Mouse (Mus musculus): ENCODE data around the gene Sept12. TPM values are rescaled to one million over a fixed set of nuclear protein-coding genes. Genes with fewer than 3 reads are reported as not detected.
A peak's percentile ranks its signal among the peaks of the same experiment; 100 is the strongest.

Sept12 gene
- polyA plus RNA-seq, 1 experiment from 2014 or later, result not detected

- no peak overlapping the region for H3K4me2 ChIP-seq
- peaks cover 11% of the 10 kb centered on the region for H3K36me3 ChIP-seq (ENCODE audit: control insufficient read depth, insufficient read depth, low read length)
- no peak overlapping the region for H3K27ac ChIP-seq (ENCODE audit: low read depth, low read length)
- no peaks in the 10 kb centered on the region for H3K9me3 ChIP-seq (ENCODE audit: control insufficient read depth, low read length)
- WGBS, result 91% methylated on average over 3 of the region's 3 CpGs
- H3K4me1 ChIP-seq (ENCODE audit: control insufficient read depth, insufficient read depth, low read length), result no peaks in the 10 kb centered on the region
- H3K4me3 ChIP-seq (ENCODE audit: low read depth, low read length), result no peak overlapping the region
- DNase-seq (ENCODE audit: low spot score, missing footprints), result no peak
- no peak overlapping the region for H3K9ac ChIP-seq (ENCODE audit: low read length)
- no peaks in the 10 kb centered on the region for H3K27me3 ChIP-seq (ENCODE audit: control insufficient read depth, insufficient read depth, low read length)
- ATAC-seq (ENCODE audit: low FRiP score), result no peak
Measured at GRCm38 (mm10) chr16:4946155-4946554, 51.5 kb downstream of the Sept12 start.

GRCm38 (mm10) chr16:4945415-4945814 lies 52.2 kb downstream of the Sept12 start:
- H3K4me1 ChIP-seq (ENCODE audit: control insufficient read depth, insufficient read depth, low read length), result no peaks in the 10 kb centered on the region
- H3K27ac ChIP-seq (ENCODE audit: low read depth, low read length), result no peak overlapping the region
- whole genome bisulfite sequencing, result 74% methylated on average over 4 of the region's 4 CpGs
- H3K9me3 ChIP-seq (ENCODE audit: control insufficient read depth, low read length), result no peaks in the 10 kb centered on the region
- no peak overlapping the region for H3K4me3 ChIP-seq (ENCODE audit: low read depth, low read length)
- H3K4me2 ChIP-seq, result no peak overlapping the region
- DNase-seq (ENCODE audit: low spot score, missing footprints) (no peak), ATAC-seq (ENCODE audit: low FRiP score) (no peak)
- H3K9ac ChIP-seq (ENCODE audit: low read length), result no peak overlapping the region
- H3K36me3 ChIP-seq (ENCODE audit: control insufficient read depth, insufficient read depth, low read length), result peaks cover 14% of the 10 kb centered on the region
- no peaks in the 10 kb centered on the region for H3K27me3 ChIP-seq (ENCODE audit: control insufficient read depth, insufficient read depth, low read length)

GRCm38 (mm10) chr16:4943431-4943830 lies 54.2 kb downstream of the Sept12 start:
- H3K4me2 ChIP-seq, result no peak overlapping the region
- H3K27me3 ChIP-seq (ENCODE audit: control insufficient read depth, insufficient read depth, low read length), result no peaks in the 10 kb centered on the region
- H3K36me3 ChIP-seq (ENCODE audit: control insufficient read depth, insufficient read depth, low read length), result peaks cover 11% of the 10 kb centered on the region
- H3K4me1 ChIP-seq (ENCODE audit: control insufficient read depth, insufficient read depth, low read length), result peaks cover 7% of the 10 kb centered on the region
- DNase-seq (ENCODE audit: low spot score, missing footprints), result no peak
- no peaks in the 10 kb centered on the region for H3K9me3 ChIP-seq (ENCODE audit: control insufficient read depth, low read length)
- WGBS, result 92% methylated on average over 3 of the region's 3 CpGs
- H3K27ac ChIP-seq (ENCODE audit: low read depth, low read length), result no peak overlapping the region
- no peak overlapping the region for H3K9ac ChIP-seq (ENCODE audit: low read length)
- ATAC-seq (ENCODE audit: low FRiP score), result no peak
- H3K4me3 ChIP-seq (ENCODE audit: low read depth, low read length), result no peak overlapping the region

- ATAC-seq (ENCODE audit: low FRiP score) (no peak), DNase-seq (ENCODE audit: low spot score, missing footprints) (no peak)
- H3K9me3 ChIP-seq (ENCODE audit: control insufficient read depth, low read length), result no peaks in the 10 kb centered on the region
- H3K36me3 ChIP-seq (ENCODE audit: control insufficient read depth, insufficient read depth, low read length), result peaks cover 11% of the 10 kb centered on the region
- no peak overlapping the region for H3K27ac ChIP-seq (ENCODE audit: low read depth, low read length)
- no peak overlapping the region for H3K9ac ChIP-seq (ENCODE audit: low read length)
- no peak overlapping the region for H3K4me3 ChIP-seq (ENCODE audit: low read depth, low read length)
- no peaks in the 10 kb centered on the region for H3K27me3 ChIP-seq (ENCODE audit: control insufficient read depth, insufficient read depth, low read length)
- H3K4me1 ChIP-seq (ENCODE audit: control insufficient read depth, insufficient read depth, low read length), result peaks cover 7% of the 10 kb centered on the region
- 93% methylated on average over 8 of the region's 8 CpGs for WGBS
- H3K4me2 ChIP-seq, result no peak overlapping the region
Measured at GRCm38 (mm10) chr16:4942868-4943267, 54.8 kb downstream of the Sept12 start.

- Histone ChIP-seq H3K36me3 (ENCODE audit: control insufficient read depth, insufficient read depth, low read length) (peaks cover 5% of the 10 kb centered on the region; the same call in 1 of the 2 replicates), H3K27me3 (ENCODE audit: control insufficient read depth, insufficient read depth, low read length) (no peaks in the 10 kb centered on the region), H3K4me1 (ENCODE audit: control insufficient read depth, insufficient read depth, low read length) (peaks cover 7% of the 10 kb centered on the region), H3K9ac (ENCODE audit: low read length) (no peak overlapping the region), H3K4me2 (no peak overlapping the region), H3K27ac (ENCODE audit: low read depth, low read length) (no peak overlapping the region), H3K9me3 (ENCODE audit: control insufficient read depth, low read length) (no peaks in the 10 kb centered on the region), H3K4me3 (ENCODE audit: low read depth, low read length) (no peak overlapping the region)
- DNase-seq (ENCODE audit: low spot score, missing footprints) (no peak), ATAC-seq (ENCODE audit: low FRiP score) (no peak)
Measured at GRCm38 (mm10) chr16:4941016-4941415, 56.6 kb downstream of the Sept12 start.

- H3K4me1 ChIP-seq (ENCODE audit: control insufficient read depth, insufficient read depth, low read length), result peaks cover 7% of the 10 kb centered on the region
- H3K9ac ChIP-seq (ENCODE audit: low read length), result no peak overlapping the region
- DNase-seq (ENCODE audit: low spot score, missing footprints), result no peak
- H3K27me3 ChIP-seq (ENCODE audit: control insufficient read depth, insufficient read depth, low read length), result no peaks in the 10 kb centered on the region
- H3K4me2 ChIP-seq, result no peak overlapping the region
- H3K9me3 ChIP-seq (ENCODE audit: control insufficient read depth, low read length), result no peaks in the 10 kb centered on the region
- no peak for ATAC-seq (ENCODE audit: low FRiP score)
- no peak overlapping the region for H3K27ac ChIP-seq (ENCODE audit: low read depth, low read length)
- no peak overlapping the region for H3K4me3 ChIP-seq (ENCODE audit: low read depth, low read length)
- H3K36me3 ChIP-seq (ENCODE audit: control insufficient read depth, insufficient read depth, low read length), result peaks cover 5% of the 10 kb centered on the region; the same call in 1 of the 2 replicates
- WGBS, result 92% methylated on average over 10 of the region's 10 CpGs
Measured at GRCm38 (mm10) chr16:4940311-4940850, 57.3 kb downstream of the Sept12 start.

- Histone ChIP-seq H3K27ac (ENCODE audit: low read depth, low read length) (peak overlapping the region; percentile 28; the same call in 1 of the 2 replicates), H3K4me3 (ENCODE audit: low read depth, low read length) (peak overlapping the region; percentile 84), H3K9ac (ENCODE audit: low read length) (peak overlapping the region; percentile 83), H3K9me3 (ENCODE audit: control insufficient read depth, low read length) (no peaks in the 10 kb centered on the region), H3K4me2 (peak overlapping the region; percentile 98), H3K4me1 (ENCODE audit: control insufficient read depth, insufficient read depth, low read length) (peaks cover 7% of the 10 kb centered on the region), H3K27me3 (ENCODE audit: control insufficient read depth, insufficient read depth, low read length) (no peaks in the 10 kb centered on the region), H3K36me3 (ENCODE audit: control insufficient read depth, insufficient read depth, low read length) (peaks cover 5% of the 10 kb centered on the region; the same call in 1 of the 2 replicates)
- no peak for DNase-seq (ENCODE audit: low spot score, missing footprints)
- peak; percentile 65 for ATAC-seq (ENCODE audit: low FRiP score)
- WGBS, result 4% methylated on average over 16 of the region's 16 CpGs
Measured at GRCm38 (mm10) chr16:4939412-4939811, 58.2 kb downstream of the Sept12 start.

GRCm38 (mm10) chr16:4938989-4939388 lies 58.7 kb downstream of the Sept12 start:
- peak overlapping the region; percentile 28; the same call in 1 of the 2 replicates for H3K27ac ChIP-seq (ENCODE audit: low read depth, low read length)
- peak overlapping the region; percentile 83 for H3K9ac ChIP-seq (ENCODE audit: low read length)
- no peaks in the 10 kb centered on the region for H3K27me3 ChIP-seq (ENCODE audit: control insufficient read depth, insufficient read depth, low read length)
- under 1% methylated on average over 28 of the region's 28 CpGs for WGBS
- peak overlapping the region; percentile 98 for H3K4me2 ChIP-seq
- DNase-seq (ENCODE audit: low spot score, missing footprints) (peak; percentile 99), ATAC-seq (ENCODE audit: low FRiP score) (peak; percentile 96)
- peak overlapping the region; percentile 84 for H3K4me3 ChIP-seq (ENCODE audit: low read depth, low read length)
- H3K36me3 ChIP-seq (ENCODE audit: control insufficient read depth, insufficient read depth, low read length), result peaks cover 5% of the 10 kb centered on the region; the same call in 1 of the 2 replicates
- no peaks in the 10 kb centered on the region for H3K9me3 ChIP-seq (ENCODE audit: control insufficient read depth, low read length)
- peaks cover 7% of the 10 kb centered on the region for H3K4me1 ChIP-seq (ENCODE audit: control insufficient read depth, insufficient read depth, low read length)

GRCm38 (mm10) chr16:4938461-4938860 lies 59.2 kb downstream of the Sept12 start, which contains the start of gene Nudt16l1:
Gene Nudt16l1 (plus strand): TSS chr16:4938761.
- Histone ChIP-seq H3K4me3 (ENCODE audit: low read depth, low read length) (peak within 1 kb of the TSS; percentile 84), H3K36me3 (ENCODE audit: control insufficient read depth, insufficient read depth, low read length) (peaks cover 5% of the 10 kb centered on the region; the same call in 1 of the 2 replicates), H3K27me3 (ENCODE audit: control insufficient read depth, insufficient read depth, low read length) (no peaks in the 10 kb centered on the region), H3K4me1 (ENCODE audit: control insufficient read depth, insufficient read depth, low read length) (peaks cover 7% of the 10 kb centered on the region), H3K9ac (ENCODE audit: low read length) (peak within 1 kb of the TSS; percentile 83), H3K9me3 (ENCODE audit: control insufficient read depth, low read length) (no peaks in the 10 kb centered on the region), H3K27ac (ENCODE audit: low read depth, low read length) (peak within 1 kb of the TSS; percentile 28; the same call in 1 of the 2 replicates), H3K4me2 (peak within 1 kb of the TSS; percentile 98)
- ATAC-seq (ENCODE audit: low FRiP score), result no peak; the same call in 1 of the 2 replicates
- WGBS, result 7% methylated on average over 2 of the region's 2 CpGs
- no peak for DNase-seq (ENCODE audit: low spot score, missing footprints)
